Mouse (Mus musculus): ENCODE data around the gene Zswim8. TPM values are rescaled to one million over a fixed set of nuclear protein-coding genes. Genes with fewer than 3 reads are reported as not detected.
"Not testable (repeated sequence)": the region's sequence is repeated elsewhere in the genome, so short reads cannot be mapped to it uniquely, and the experiment has no call there.

The Zswim8 gene
- total RNA-seq, 2 experiments from 2014 or later: 33.0 to 33.6 TPM

GRCm38 (mm10) chr14:20693589-20694101, 13.7 kb upstream of the Zswim8 start:
- no peak for DNase-seq

GRCm38 (mm10) chr14:20694185-20694883, 13.0 kb upstream of the Zswim8 start:
- no peak for DNase-seq

DNA sequence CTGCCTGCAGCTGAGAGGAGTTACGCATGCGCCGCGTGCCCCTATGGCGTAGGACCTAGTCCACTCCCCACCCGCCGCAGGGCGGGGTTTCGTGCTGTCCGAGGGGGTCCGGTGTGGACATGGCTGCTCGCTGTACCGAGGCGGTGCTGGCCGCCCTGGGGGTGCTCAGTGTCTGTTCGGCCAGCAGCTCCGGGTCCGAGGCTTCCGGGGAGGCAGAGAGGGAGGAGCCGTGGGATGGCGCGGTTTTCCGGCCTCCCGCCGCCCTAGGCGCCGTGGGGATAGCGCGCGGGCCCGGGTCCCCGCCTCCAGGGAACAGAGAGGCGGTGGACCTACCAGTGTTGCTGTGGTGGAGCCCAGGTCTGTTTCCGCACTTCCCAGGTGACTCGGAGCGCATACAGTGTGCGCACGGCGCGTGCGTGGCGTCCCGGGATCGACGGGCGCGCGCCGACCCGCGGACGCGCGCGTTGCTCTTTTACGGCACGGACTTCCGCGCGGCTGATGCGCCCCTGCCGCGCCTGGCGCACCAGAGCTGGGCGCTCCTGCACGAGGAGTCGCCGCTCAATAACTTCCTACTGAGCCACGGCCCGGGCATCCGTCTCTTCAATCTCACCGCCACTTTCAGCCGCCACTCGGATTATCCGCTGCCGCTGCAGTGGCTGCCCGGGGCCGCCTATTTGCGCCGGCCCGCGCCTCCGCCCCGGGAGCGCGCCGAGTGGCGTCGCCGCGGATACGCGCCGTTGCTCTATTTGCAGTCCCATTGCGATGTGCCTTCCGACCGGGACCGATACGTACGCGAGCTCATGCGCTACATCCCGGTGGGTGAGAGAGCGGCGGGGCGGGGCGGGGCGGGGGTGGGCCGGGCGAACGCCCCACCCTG, 12.2 kb upstream of the Zswim8 start, which contains the start of gene Fut11:
TSS of gene Fut11 (plus strand) at position 85 of the 877 bp plus-strand sequence.
- DNase-seq: peak; percentile 85

GRCm38 (mm10) chr14:20695761-20696520, 11.4 kb upstream of the Zswim8 start:
- no peak for DNase-seq

DNA sequence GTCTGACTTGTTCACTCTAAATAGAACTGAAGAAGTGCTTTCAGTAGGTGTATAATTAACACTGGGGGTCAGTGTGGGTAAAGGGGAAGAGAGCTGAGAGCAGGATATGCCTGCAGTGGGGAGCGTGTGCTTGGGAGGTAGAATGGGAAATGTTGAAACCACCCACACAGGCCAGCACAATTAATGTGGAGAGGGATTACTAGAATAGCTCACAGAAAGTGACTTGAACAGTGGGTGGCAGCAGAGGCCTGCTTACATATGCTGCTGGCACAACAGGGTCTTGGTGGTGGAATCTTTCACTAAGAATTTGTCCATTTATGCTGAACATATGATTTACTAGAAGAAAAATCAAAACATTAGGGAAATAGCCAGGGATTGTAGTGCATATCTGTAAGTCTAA, 10.4 kb upstream of the Zswim8 start:
- peak; percentile 27 for DNase-seq

DNA sequence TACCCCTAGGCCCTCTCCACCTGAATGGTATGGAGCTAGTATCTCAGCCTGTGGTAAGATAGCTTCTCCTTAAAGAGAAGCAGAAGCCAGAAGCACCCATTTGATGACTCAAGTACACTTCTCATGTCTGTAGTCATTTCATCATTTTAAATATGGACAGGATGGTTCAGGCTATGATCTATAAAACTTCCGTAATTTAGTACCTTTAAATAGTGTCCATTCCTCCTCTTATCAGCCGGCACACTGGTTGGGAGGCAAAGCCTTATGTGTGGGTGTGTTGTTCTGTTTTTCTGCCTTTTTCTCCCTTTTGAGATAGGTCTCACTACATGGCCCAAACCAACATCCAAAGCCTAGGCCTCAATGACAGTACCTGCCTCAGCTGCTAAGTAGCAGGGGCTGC, 8.8 kb upstream of the Zswim8 start:
- no peak for DNase-seq

DNA sequence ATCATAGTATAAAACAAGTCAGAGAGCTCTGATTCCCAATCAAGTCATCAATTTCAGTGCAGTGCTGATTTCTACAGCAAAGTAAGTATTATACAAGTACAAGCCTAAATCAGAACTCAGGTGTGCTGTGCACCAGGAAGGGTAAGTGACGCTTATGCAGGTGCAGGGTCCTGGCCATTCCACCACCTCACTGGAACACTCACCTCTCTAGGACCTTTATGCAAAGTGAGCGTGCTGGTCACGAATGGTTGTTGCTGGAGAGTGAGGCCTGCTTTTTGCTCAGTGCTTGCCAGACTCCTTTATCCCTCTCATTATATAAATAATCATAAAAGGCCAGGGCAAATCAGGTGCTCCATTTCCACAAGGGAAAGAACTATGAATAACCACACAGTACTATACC, 7.0 kb upstream of the Zswim8 start:
- DNase-seq: no peak

DNA sequence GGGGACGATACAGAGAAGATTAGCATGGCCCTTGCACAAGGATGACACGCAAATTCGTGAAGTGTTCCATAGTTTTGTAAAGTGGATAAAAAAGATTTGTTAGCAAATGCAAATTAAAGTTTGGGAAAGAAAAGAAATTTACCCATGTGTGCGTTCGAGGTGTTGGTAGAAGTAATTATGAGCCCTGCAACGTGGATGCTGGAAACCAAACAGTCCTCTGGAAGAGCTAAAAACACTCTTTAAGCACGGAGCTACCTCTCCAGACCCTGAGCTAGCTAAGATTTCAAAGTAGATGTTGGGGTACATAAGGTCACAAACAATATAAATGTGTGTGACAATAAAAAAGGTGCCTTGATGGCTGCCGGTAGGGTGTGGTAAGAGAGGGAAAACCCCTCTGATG, 5.8 kb upstream of the Zswim8 start:
- no peak for DNase-seq

DNA sequence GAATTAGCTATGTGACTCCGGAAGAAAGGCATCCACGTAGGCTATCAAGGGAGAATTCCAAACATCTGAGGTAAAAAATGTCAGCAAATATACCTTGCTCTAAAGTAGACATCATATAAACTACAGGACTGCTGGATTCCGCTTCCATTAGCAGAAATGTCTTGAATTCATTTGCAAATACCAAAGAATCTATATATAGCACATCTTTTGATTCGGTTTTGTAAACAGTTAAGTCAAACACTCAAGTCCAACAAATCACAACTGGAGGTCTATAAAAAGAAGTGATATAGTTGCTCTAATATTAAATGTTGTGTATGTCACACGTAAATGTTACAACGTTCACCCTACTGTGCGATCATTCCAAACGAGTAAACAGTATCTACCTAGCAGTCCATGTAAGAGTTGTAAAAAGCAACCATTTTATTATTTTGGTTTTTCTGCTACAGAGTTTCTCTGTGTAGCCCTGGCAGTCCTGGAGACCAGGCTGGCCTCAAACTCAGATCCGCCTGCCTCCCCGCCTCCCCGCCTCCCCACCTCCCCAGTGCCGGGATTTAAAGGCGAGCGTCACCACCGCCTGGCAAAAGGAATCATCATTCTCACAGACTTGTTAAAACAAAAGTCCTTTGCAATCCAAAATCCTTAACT, 5.1 kb upstream of the Zswim8 start:
- no peak for DNase-seq

DNA sequence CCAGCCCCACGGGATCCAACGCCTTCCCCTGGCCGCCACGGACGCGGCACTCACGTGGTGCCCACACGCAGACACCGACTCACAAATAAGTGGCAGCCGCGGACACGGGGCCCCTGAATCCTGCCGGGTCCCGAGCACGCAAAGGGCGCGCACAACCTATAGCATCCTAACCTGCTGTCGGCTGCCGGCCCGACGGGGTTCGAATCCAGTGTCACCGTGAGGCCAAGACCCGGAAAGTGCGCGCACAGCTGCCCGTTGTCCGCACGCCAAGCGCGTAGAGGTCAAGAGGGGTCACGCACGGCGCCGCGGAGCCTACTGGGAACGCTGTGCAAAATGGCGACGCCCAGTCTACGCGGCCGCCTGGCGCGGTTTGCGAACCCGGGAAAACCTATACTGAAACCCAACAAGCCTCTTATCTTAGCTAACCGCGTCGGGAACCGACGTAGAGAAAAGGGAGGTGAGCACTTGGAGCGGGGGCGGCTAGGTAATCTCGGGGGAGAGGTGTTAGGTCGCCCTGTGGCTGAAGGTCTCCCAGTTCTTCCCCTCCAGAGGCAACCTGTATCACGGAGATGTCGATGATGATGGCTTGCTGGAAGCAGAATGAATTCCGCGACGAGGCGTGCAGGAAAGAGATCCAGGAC, 4.5 kb upstream of the Zswim8 start, which contains the start of gene Chchd1:
TSS of gene Chchd1 (plus strand) at position 266 of the 641 bp plus-strand sequence.
- peak; percentile 87 for DNase-seq

- not testable (repeated sequence) for DNase-seq
These were observed 3.9 kb upstream of the Zswim8 start for GRCm38 (mm10) chr14:20703461-20703860.

DNA sequence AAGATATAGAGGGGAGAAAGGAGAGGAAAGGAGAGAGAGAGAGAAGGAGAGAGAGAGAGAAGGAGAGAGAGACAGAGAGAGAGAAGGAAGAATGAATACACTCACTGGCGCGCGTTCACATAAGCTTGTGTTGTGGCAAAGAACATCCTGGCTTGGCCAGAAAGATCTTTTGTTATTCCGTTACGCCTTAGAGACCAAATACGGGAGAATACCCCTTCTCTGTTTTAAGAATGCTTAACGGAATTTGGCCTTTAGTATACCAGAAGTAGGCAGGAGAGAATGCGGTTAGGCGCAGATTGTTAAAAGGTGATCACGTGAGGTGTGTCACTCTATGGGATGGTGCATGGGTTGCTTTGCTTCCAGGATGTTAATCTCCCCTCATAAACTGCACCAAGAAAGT, 887 bp downstream of the Zswim8 start:
- DNase-seq: no peak

- no peak for DNase-seq
These were observed 6.5 kb downstream of the Zswim8 start for GRCm38 (mm10) chr14:20713832-20714231.

GRCm38 (mm10) chr14:20718443-20718842, 11.1 kb downstream of the Zswim8 start:
- no peak for DNase-seq

DNA sequence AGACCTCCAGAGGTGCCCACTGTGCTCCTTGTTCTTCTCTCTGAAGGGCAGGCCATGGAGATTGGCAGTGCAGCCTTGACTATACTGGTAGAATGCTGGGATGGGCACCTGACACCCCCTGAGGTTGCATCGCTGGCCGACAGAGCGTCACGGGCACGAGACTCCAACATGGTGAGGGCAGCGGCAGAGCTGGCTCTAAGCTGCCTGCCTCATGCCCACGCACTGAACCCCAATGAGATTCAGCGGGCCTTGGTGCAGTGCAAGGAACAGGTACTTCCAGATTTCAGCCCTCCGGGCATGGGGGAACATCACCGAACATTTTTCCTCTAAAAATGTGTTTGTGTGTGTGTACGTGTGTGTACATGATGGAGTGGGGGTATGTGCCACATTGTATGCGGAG, 12.4 kb downstream of the Zswim8 start:
- no peak for DNase-seq

- DNase-seq: no peak
These were observed 14.0 kb downstream of the Zswim8 start for GRCm38 (mm10) chr14:20721371-20721770.

- no peak for DNase-seq
These were observed 15.7 kb downstream of the Zswim8 start for GRCm38 (mm10) chr14:20723006-20723405.

- peak; percentile 46 for DNase-seq
These were observed 16.7 kb downstream of the Zswim8 start for GRCm38 (mm10) chr14:20724043-20724442.

GRCm38 (mm10) chr14:20725660-20726339, 18.4 kb downstream of the Zswim8 start:
- DNase-seq: no peak

GRCm38 (mm10) chr14:20729871-20730270, 22.5 kb downstream of the Zswim8 start:
- DNase-seq: no peak
